Mouse (Mus musculus) embryonic facial prominence, embryonic 13.5 days (tissue): ENCODE results near the gene Arhgef15. TPM values are rescaled to one million over a fixed set of nuclear protein-coding genes. Genes with fewer than 3 reads are reported as not detected.
"Not testable (repeated sequence)": the region's sequence is repeated elsewhere in the genome, so short reads cannot be mapped to it uniquely, and the experiment has no call there.

Source experiments
- ATAC-seq: fragments of 200-750 bp; cut with Nextera tagmentation; 2 replicates; pipeline ENCODE4 v1.8.0; 2017; ENCODE audit warnings: low read depth; ENCODE audit not compliant: insufficient number of reproducible peaks, insufficient read depth, low FRiP score, low TSS enrichment
- H3K27ac ChIP-seq: fragments of 300-500 bp; sonication (generic); 2 replicates; pipeline ENCODE4 v1.5.1; 2015; ENCODE audit warnings: moderate library complexity, mild to moderate bottlenecking, inconsistent platforms
- H3K27me3 ChIP-seq: fragments of 300-500 bp; sonication (generic); 2 replicates; pipeline ENCODE4 v1.6.1; 2015; ENCODE audit warnings: mild to moderate bottlenecking, inconsistent platforms
- H3K36me3 ChIP-seq: fragments of 300-500 bp; sonication (generic); 2 replicates; pipeline ENCODE4 v1.6.1; 2015; ENCODE audit warnings: mild to moderate bottlenecking, inconsistent platforms
- H3K4me1 ChIP-seq: fragments of 300-500 bp; sonication (generic); 2 replicates; pipeline ENCODE4 v1.6.1; 2015; ENCODE audit warnings: inconsistent platforms
- H3K4me2 ChIP-seq: fragments of 300-500 bp; sonication (generic); 2 replicates; pipeline ENCODE4 v1.6.1; 2015; ENCODE audit warnings: moderate library complexity, mild to moderate bottlenecking, inconsistent platforms
- H3K4me3 ChIP-seq: fragments of 300-500 bp; sonication (generic); 2 replicates; pipeline ENCODE4 v1.5.1; 2015; ENCODE audit warnings: mild to moderate bottlenecking, inconsistent platforms
- H3K9ac ChIP-seq: fragments of 300-500 bp; sonication (generic); 2 replicates; pipeline ENCODE4 v1.6.1; 2015; ENCODE audit warnings: mild to moderate bottlenecking, inconsistent platforms
- H3K9me3 ChIP-seq: fragments of 300-500 bp; sonication (generic); 2 replicates; pipeline ENCODE4 v1.6.1; 2016; ENCODE audit warnings: inconsistent platforms
- WGBS: fragments of 180-500 bp; shearing (Covaris S2); methylation state at CpG from one replicate; pipeline ENCODE4 v1.1.7; 2015; ENCODE audit warnings: mixed read lengths; 5-methylcytosine and 5-hydroxymethylcytosine counted together
- polyA plus RNA-seq: library from polyadenylated mRNA; unstranded; fragments of >200 nt; fragmentation: Nextera tagmentation; extraction: Ambion mirVana; gene quantifications from 2 replicates; pipeline ENCODE4 v1.2.1, GENCODE M21; 2015

Arhgef15 gene
- polyA plus RNA-seq, 1 experiment from 2014 or later, result 6.7 TPM

GRCm38 (mm10) chr11:68963405-68963804, 6.1 kb upstream of the Arhgef15 start:
- WGBS, result 77% methylated on average over 2 of the region's 2 CpGs
- no peaks in the 10 kb centered on the region for H3K36me3 ChIP-seq
- no peak overlapping the region for H3K9ac ChIP-seq
- H3K27me3 ChIP-seq, result no peaks in the 10 kb centered on the region
- no peak overlapping the region for H3K27ac ChIP-seq
- H3K4me3 ChIP-seq, result no peak overlapping the region
- no peak overlapping the region for H3K4me2 ChIP-seq
- peaks cover 11% of the 10 kb centered on the region for H3K4me1 ChIP-seq
- ATAC-seq, result no peak
- H3K9me3 ChIP-seq, result no peaks in the 10 kb centered on the region

DNA sequence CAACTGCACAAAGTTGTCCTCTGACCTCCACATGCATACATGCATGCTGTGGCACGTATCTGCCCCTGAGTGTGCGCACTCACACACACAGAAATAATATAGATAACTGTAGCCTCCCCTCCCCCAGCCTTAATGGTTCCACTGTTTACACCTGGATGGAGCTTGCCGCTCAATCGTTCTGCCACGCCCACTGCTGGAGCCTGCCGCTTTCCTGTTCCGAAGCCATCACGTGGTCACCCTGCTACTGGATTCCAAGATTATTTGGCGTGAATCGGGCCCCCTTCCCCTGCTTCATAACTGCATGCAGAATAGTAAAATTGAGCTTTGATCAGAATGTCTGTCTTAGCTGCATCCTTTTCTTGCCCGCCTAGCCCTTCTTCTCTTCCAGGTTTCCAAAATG, 4.9 kb upstream of the Arhgef15 start:
- not testable (repeated sequence) for ATAC-seq, H3K4me1 ChIP-seq

DNA sequence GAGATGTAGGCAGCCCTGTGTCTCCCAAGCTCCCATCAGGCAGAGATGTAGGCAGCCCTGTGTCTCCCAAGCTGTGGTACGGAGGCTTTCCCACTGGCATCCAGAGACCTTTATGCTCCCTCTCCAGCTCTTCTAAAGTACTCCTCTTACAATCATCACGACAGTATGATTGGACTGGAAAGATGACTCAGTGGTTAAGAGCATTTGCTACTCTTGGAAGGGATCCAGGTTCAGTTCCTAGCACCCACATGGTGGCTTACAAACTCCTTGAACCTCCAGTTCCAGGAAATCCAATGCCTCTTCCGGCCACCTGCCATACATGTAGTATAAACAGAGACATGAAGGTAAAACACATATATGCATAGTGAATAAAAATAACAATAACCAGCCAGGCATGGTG, 4.3 kb upstream of the Arhgef15 start:
- no peaks in the 10 kb centered on the region for H3K9me3 ChIP-seq
- peaks cover 10% of the 10 kb centered on the region for H3K27me3 ChIP-seq
- no peak overlapping the region for H3K9ac ChIP-seq
- H3K4me2 ChIP-seq, result no peak overlapping the region
- H3K4me1 ChIP-seq, result peaks cover 7% of the 10 kb centered on the region
- ATAC-seq, result no peak
- WGBS, result 77% methylated on average over 3 of the region's 3 CpGs
- H3K36me3 ChIP-seq, result no peaks in the 10 kb centered on the region
- no peak overlapping the region for H3K4me3 ChIP-seq
- H3K27ac ChIP-seq, result no peak overlapping the region

More for the DNA sequence above, 4.9 kb upstream of the Arhgef15 start:
- H3K27me3 ChIP-seq, H3K36me3 ChIP-seq, H3K27ac ChIP-seq, H3K9me3 ChIP-seq, H3K4me3 ChIP-seq, H3K9ac ChIP-seq: not testable (repeated sequence)
- WGBS, result 18% methylated on average over 11 of the region's 11 CpGs
- peak overlapping the region; percentile 18; the same call in 1 of the 2 replicates for H3K4me2 ChIP-seq

- Histone ChIP-seq H3K4me3 (no peak overlapping the region), H3K4me2 (no peak overlapping the region), H3K27me3 (peaks cover 40% of the 10 kb centered on the region), H3K9me3 (no peaks in the 10 kb centered on the region), H3K9ac (no peak overlapping the region), H3K36me3 (no peaks in the 10 kb centered on the region), H3K27ac (no peak overlapping the region), H3K4me1 (peaks cover 25% of the 10 kb centered on the region)
- WGBS, result 91% methylated on average over 1 of the region's 1 CpGs
- ATAC-seq, result no peak
These were observed 691 bp upstream of the Arhgef15 start for GRCm38 (mm10) chr11:68957971-68958370.

DNA sequence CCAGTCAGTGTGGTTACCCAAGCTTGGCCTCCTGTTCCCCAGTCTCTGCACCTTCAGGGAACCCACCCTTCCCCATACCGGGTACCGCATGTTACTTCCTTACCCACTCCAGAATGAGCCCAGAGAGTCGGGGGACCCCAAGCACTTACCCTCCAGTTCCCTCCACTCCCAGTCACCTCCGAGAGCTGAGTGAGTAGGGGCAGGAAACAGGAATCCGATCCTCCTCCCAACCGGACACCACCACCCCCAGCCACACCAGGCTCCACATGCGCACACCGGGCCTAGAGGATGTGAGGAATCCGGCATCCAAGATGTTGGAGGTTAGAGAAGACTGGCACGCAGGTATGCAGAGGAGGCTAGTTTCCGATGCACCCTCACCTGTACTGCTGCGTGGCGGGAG, 583 bp downstream of the Arhgef15 start:
- Histone ChIP-seq H3K9me3 (no peaks in the 10 kb centered on the region), H3K27me3 (peaks cover 45% of the 10 kb centered on the region), H3K4me1 (peaks cover 24% of the 10 kb centered on the region), H3K4me3 (peak overlapping the region; percentile 9), H3K36me3 (no peaks in the 10 kb centered on the region), H3K9ac (0 out of 2 replicates have a peak overlapping the region, but pooled peaks have one; percentile 36), H3K27ac (no peak overlapping the region), H3K4me2 (peak overlapping the region; percentile 22)
- ATAC-seq, result no peak
- WGBS, result 29% methylated on average over 13 of the region's 13 CpGs

DNA sequence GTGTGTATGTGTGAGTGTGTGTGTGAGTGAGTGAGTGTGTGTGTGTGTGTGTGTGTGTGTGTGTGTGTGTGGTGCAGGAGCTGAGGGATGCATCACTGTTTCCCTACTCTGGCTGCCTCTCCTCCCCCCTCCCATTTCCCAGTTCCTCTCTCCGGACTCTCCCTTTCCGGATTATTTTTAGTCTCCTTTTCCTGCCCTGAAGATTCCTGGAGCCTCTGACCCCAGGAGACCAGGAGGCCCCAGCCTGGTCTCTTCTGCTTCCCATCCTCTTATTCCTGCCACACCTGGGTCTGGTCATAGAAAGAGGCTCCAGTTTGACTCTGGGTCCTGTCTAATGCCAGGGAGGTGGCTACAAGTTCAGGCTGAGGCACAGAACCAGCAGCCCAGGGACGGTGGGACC, 1.2 kb downstream of the Arhgef15 start:
- H3K27ac ChIP-seq, result no peak overlapping the region
- H3K4me2 ChIP-seq, result 0 out of 2 replicates have a peak overlapping the region, but pooled peaks have one; percentile 22
- H3K4me1 ChIP-seq, result peaks cover 24% of the 10 kb centered on the region
- H3K4me3 ChIP-seq, result peak overlapping the region; percentile 9; the same call in 1 of the 2 replicates
- ATAC-seq, result no peak
- H3K9me3 ChIP-seq, result no peaks in the 10 kb centered on the region
- WGBS, result 48% methylated on average over 1 of the region's 3 CpGs
- peaks cover 51% of the 10 kb centered on the region for H3K27me3 ChIP-seq
- H3K36me3 ChIP-seq, result no peaks in the 10 kb centered on the region
- H3K9ac ChIP-seq, result no peak overlapping the region

GRCm38 (mm10) chr11:68955473-68955872, 1.8 kb downstream of the Arhgef15 start:
- Histone ChIP-seq H3K9ac (peak overlapping the region; percentile 69; the same call in 1 of the 2 replicates), H3K9me3 (no peaks in the 10 kb centered on the region), H3K36me3 (no peaks in the 10 kb centered on the region), H3K4me2 (peak overlapping the region; percentile 69), H3K4me3 (peak overlapping the region; percentile 45), H3K27me3 (peaks cover 53% of the 10 kb centered on the region), H3K4me1 (peaks cover 24% of the 10 kb centered on the region), H3K27ac (no peak overlapping the region)
- ATAC-seq, result no peak
- WGBS, result 68% methylated on average over 5 of the region's 5 CpGs

DNA sequence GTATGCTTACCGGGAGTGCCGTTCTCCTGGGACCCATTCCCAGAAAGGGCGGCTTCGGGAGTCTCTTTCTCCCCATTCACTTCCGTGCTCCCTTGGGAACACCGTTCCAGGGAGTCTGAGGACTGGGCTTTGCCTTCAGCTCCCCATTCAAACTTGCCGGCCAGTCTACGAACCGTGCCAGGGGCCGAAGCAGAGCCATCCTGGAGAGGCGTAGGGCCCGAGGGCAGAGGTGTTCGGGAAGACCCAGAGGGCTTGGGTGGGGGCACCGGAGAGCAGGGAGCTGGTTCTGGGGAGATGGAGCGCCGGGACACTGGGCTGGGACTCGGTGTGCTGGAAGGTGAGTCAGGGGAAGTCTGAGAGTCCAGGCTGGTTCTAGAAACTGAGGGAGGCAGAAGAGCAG, 2.9 kb downstream of the Arhgef15 start:
- no peak overlapping the region for H3K27ac ChIP-seq
- H3K4me2 ChIP-seq, result peak overlapping the region; percentile 69
- WGBS, result 2% methylated on average over 17 of the region's 17 CpGs
- no peak for ATAC-seq
- peaks cover 53% of the 10 kb centered on the region for H3K27me3 ChIP-seq
- H3K4me3 ChIP-seq, result peak overlapping the region; percentile 45
- H3K9ac ChIP-seq, result peak overlapping the region; percentile 69
- no peaks in the 10 kb centered on the region for H3K9me3 ChIP-seq
- no peaks in the 10 kb centered on the region for H3K36me3 ChIP-seq
- peaks cover 24% of the 10 kb centered on the region for H3K4me1 ChIP-seq

DNA sequence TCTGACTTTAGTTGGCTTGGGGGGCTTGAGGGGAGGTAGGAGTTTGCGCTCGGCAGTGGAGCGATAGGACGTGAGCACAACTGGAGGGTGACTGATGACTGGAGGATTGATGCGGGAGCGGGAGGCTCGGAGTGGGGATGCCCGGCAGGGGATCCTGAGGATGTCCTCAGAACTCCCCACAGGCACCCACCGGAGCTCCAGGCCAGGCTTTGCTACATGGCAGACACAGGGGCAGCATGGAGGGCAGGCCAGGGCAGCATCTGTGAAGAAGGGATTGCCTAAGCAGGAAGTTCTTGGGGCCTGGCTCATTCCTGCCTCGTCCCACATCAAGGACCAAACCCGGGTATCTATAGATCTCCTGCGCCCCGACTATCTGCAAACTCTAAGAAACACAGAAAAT, 3.4 kb downstream of the Arhgef15 start:
- 13% methylated on average over 13 of the region's 13 CpGs for WGBS
- peak overlapping the region; percentile 45 for H3K4me3 ChIP-seq
- ATAC-seq, result no peak

GRCm38 (mm10) chr11:68947542-68947993, 9.7 kb downstream of the Arhgef15 start:
- H3K36me3 ChIP-seq, result no peaks in the 10 kb centered on the region
- WGBS, result 6% methylated on average over 12 of the region's 12 CpGs
- no peaks in the 10 kb centered on the region for H3K9me3 ChIP-seq
- H3K4me3 ChIP-seq, result no peak overlapping the region; the same call in 1 of the 2 replicates
- peaks cover 28% of the 10 kb centered on the region for H3K27me3 ChIP-seq
- no peak for ATAC-seq
- H3K27ac ChIP-seq, result no peak overlapping the region
- H3K4me2 ChIP-seq, result peak overlapping the region; percentile 48
- peaks cover 15% of the 10 kb centered on the region for H3K4me1 ChIP-seq
- 0 out of 2 replicates have a peak overlapping the region, but pooled peaks have one; percentile 37 for H3K9ac ChIP-seq

More for the DNA sequence above, 3.4 kb downstream of the Arhgef15 start:
- Histone ChIP-seq H3K9me3 (no peaks in the 10 kb centered on the region), H3K4me1 (peaks cover 24% of the 10 kb centered on the region), H3K27ac (no peak overlapping the region), H3K27me3 (peaks cover 53% of the 10 kb centered on the region), H3K36me3 (no peaks in the 10 kb centered on the region), H3K9ac (0 out of 2 replicates have a peak overlapping the region, but pooled peaks have one; percentile 0), H3K4me2 (peak overlapping the region; percentile 69)

DNA sequence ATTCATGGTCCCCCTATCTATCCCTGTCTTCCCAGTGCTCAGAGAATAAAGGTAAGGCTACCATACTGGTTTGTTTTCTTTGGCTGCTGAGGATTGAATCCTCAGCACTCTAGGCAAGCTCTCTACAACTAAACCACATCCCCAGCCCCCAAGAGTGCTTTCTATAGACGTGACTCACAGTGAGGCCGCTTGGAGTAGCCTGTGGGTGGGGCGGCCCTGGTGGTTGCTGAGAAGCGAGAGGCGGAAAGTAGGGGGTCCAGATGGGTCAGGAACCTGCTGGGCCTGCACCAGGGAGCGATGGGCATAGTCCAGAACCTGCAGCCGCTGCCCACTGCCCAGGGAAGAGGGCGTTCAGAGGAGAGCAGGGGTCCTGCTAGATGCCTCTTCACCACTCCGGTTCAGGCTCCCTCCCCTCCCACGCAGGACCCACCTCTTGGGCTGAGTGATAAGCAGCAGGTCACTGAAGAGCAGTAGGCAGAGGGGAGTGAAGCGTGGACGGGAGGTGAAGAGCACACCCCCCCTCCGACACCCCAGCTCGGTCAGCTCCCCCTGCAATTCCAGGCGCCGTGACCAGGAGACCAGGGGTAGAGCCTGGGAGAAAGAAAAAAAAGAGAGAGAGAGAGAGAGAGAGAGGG, 10.4 kb downstream of the Arhgef15 start:
- Histone ChIP-seq H3K4me1 (peaks cover 14% of the 10 kb centered on the region), H3K9me3 (no peaks in the 10 kb centered on the region), H3K27ac (no peak overlapping the region), H3K9ac (no peak overlapping the region), H3K36me3 (no peaks in the 10 kb centered on the region), H3K4me2 (peak overlapping the region; percentile 48), H3K27me3 (peaks cover 26% of the 10 kb centered on the region), H3K4me3 (peak overlapping the region; percentile 10; the same call in 1 of the 2 replicates)
- 10% methylated on average over 16 of the region's 16 CpGs for WGBS
- no peak for ATAC-seq

DNA sequence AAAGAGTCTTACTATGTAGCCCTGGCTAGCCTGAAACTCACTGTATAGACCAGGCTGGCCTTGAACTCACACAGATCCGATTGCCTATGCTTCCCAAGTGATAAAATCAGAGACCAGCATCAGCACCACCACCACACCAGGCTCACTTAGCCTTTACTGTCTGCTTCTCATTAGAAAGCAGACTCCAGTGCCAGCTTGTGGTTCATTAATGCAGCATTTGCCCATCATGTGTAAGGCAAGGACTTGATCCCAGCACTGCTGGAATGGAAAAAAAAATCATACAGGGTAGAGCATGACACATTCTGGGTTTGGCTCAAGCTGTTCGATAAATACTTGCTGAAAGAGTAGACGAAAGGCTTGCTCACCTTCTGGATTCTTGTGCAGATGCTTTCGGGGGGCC, 11.3 kb downstream of the Arhgef15 start:
- 79% methylated on average over 4 of the region's 4 CpGs for WGBS
- no peaks in the 10 kb centered on the region for H3K9me3 ChIP-seq
- no peak overlapping the region for H3K4me2 ChIP-seq
- no peak for ATAC-seq
- H3K27ac ChIP-seq, result no peak overlapping the region
- H3K9ac ChIP-seq, result no peak overlapping the region
- no peaks in the 10 kb centered on the region for H3K36me3 ChIP-seq
- H3K4me1 ChIP-seq, result peaks cover 13% of the 10 kb centered on the region
- no peak overlapping the region for H3K4me3 ChIP-seq
- peaks cover 17% of the 10 kb centered on the region for H3K27me3 ChIP-seq
